Mouse (Mus musculus) neural tube, embryonic 11.5 days (tissue): Measurements from ENCODE around the gene Il17d. TPM values are rescaled to one million over a fixed set of nuclear protein-coding genes. Genes with fewer than 3 reads are reported as not detected.
A peak's percentile ranks its signal among the peaks of the same experiment; 100 is the strongest.

Experiments used
- ATAC-seq: fragments of 200-750 bp; cut with Nextera tagmentation; 2 replicates; pipeline ENCODE4 v1.8.0; 2017; ENCODE audit warnings: moderate number of reproducible peaks, mild to moderate bottlenecking, moderate TSS enrichment, moderate library complexity; ENCODE audit not compliant: insufficient read depth, low FRiP score, low TSS enrichment
- DNase-seq: peaks from one replicate; pipeline ENCODE4 v3.0.0-alpha.2; 2015; ENCODE audit warnings: low spot score
- H3K27ac ChIP-seq: fragments of 300-500 bp; sonication (generic); 2 replicates; pipeline ENCODE4 v1.5.1; 2014; ENCODE audit warnings: low read depth, mild to moderate bottlenecking, low read length
- H3K27me3 ChIP-seq: fragments of 300-500 bp; sonication (generic); 2 replicates; pipeline ENCODE4 v1.6.1; 2014; ENCODE audit warnings: mild to moderate bottlenecking, low read length, mixed read lengths; ENCODE audit not compliant: control insufficient read depth, insufficient read depth
- H3K36me3 ChIP-seq: fragments of 300-500 bp; sonication (generic); 2 replicates; pipeline ENCODE4 v1.6.1; 2014; ENCODE audit warnings: mild to moderate bottlenecking, low read length, moderate library complexity, mixed read lengths; ENCODE audit not compliant: control insufficient read depth, insufficient read depth
- H3K4me1 ChIP-seq: fragments of 300-500 bp; sonication (generic); 2 replicates; pipeline ENCODE4 v1.6.1; 2014; ENCODE audit warnings: low read length, mixed read lengths; ENCODE audit not compliant: control insufficient read depth, insufficient read depth
- H3K4me2 ChIP-seq: fragments of 300-500 bp; sonication (generic); 2 replicates; pipeline ENCODE4 v1.6.1; 2014; ENCODE audit warnings: low read depth, mild to moderate bottlenecking, moderate library complexity
- H3K4me3 ChIP-seq: fragments of 300-500 bp; sonication (generic); 2 replicates; pipeline ENCODE4 v1.5.1; 2014; ENCODE audit warnings: low read depth, low read length
- H3K9ac ChIP-seq: fragments of 300-500 bp; sonication (generic); 2 replicates; pipeline ENCODE4 v1.6.1; 2014; ENCODE audit warnings: mild to moderate bottlenecking, low read length
- H3K9me3 ChIP-seq: fragments of 300-500 bp; sonication (generic); 2 replicates; pipeline ENCODE4 v1.6.1; 2016; ENCODE audit warnings: low read length; ENCODE audit not compliant: control insufficient read depth
- WGBS: fragments of 180-500 bp; shearing (Covaris S2); extraction: QIAGEN DNeasy Blood & Tissue Kit; methylation state at CpG from one replicate; pipeline ENCODE4 v1.1.7; 2014; 5-methylcytosine and 5-hydroxymethylcytosine counted together
- polyA plus RNA-seq: library from polyadenylated mRNA; unstranded; fragments of >200 nt; fragmentation: Nextera tagmentation; extraction: Ambion mirVana; gene quantifications from 2 replicates; pipeline ENCODE4 v1.2.1, GENCODE M21; 2014

Gene Il17d
- polyA plus RNA-seq, result 0.48 and 1.7 TPM in 2 replicates

DNA sequence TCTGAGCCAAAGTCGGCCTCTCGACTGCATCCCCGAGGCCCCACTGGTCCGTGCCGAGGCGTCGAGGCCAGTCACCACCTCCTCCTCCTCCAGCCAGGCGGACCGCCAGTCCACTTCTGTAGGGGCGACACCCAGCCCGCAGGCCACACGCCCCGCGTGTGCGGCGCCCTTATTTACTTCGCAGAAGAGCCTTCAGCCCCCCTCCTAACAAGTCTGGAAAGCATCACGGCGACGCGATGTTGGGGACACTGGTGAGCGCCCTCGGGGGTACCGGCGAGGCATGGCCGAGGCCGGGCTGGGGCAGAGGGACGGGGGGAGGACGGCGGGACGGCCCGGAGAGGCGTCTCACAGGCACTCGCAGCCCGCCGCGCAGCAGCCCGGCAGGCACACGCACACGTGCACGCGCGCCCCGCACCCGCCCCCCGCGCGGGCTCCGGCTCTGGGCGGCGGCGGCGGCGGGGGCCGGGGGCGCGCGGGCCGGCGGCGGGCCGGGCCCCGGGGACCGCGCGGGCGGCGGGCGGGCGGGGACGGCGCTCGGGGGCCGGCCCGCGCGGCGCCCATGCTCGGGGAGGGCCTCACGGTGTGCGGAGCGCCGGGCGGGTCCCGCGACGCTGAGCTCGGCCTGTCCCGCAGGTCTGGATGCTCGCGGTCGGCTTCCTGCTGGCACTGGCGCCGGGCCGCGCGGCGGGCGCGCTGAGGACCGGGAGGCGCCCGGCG is at the start of gene Il17d:
Il17d (plus strand) TSS at position 107 of the 717 bp plus-strand sequence.
- Histone ChIP-seq H3K9me3 (no peaks in the 10 kb centered on the region), H3K9ac (peak within 1 kb of the TSS; percentile 64), H3K36me3 (no peaks in the 10 kb centered on the region), H3K4me3 (peak within 1 kb of the TSS; percentile 72), H3K27ac (no peak within 1 kb of the TSS), H3K27me3 (peaks cover 7% of the 10 kb centered on the region), H3K4me2 (peak within 1 kb of the TSS; percentile 75), H3K4me1 (0 out of 2 replicates have a peak, but pooled peaks cover 6% of the 10 kb centered on the region)
- ATAC-seq (peak; percentile 67; the same call in 1 of the 2 replicates), DNase-seq (peak; percentile 54)
- under 1% methylated on average over 27 of the region's 104 CpGs for WGBS

DNA sequence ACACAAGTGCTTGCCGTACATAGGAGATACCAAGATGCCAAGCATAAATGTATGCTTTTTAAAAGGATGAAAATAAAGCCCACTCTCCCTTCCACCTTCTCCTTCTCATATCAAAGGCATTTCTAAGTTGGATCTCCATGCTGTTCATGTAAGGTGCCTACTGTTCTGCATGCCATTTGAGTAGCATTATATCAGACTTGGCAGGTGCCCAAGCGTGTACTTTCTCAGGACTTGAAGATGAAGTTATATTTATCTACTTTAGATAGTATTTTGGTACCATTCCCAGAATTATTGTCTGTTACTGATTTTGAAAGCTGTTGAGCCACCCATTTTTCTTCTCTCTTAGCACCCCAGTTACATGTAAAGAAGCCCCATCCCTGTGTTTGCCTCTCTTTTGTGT is 49.5 kb upstream of the Il17d start:
- ATAC-seq (no peak), DNase-seq (no peak)
- no peak overlapping the region for H3K4me3 ChIP-seq
- H3K27me3 ChIP-seq, result no peaks in the 10 kb centered on the region
- H3K9me3 ChIP-seq, result no peaks in the 10 kb centered on the region
- no peaks in the 10 kb centered on the region for H3K36me3 ChIP-seq
- no peak overlapping the region for H3K27ac ChIP-seq
- WGBS, result 86% methylated on average over 2 of the region's 2 CpGs
- no peak overlapping the region for H3K9ac ChIP-seq
- no peaks in the 10 kb centered on the region for H3K4me1 ChIP-seq
- no peak overlapping the region for H3K4me2 ChIP-seq

DNA sequence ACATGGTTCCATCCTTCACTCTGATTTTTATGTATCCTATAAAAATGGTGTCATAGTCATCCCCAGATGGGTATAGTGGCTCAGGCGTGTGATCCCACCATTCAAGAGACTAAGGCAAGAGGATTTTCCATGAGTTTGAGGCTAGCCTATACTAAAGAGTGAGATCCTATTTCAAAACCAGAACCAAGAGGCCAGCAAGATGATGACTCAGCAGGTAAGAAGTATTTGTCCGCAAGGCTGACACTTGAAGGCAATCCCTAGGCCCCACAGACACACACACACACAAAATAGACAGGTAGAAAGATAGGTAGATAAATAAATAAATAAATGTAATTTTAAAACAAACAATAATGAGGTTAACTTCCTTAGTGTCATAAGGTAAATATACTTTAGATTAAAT is 42.3 kb upstream of the Il17d start:
- Histone ChIP-seq H3K9me3 (no peaks in the 10 kb centered on the region), H3K9ac (no peak overlapping the region), H3K4me1 (no peaks in the 10 kb centered on the region), H3K4me3 (no peak overlapping the region), H3K36me3 (no peaks in the 10 kb centered on the region), H3K4me2 (no peak overlapping the region), H3K27me3 (no peaks in the 10 kb centered on the region), H3K27ac (no peak overlapping the region)
- 91% methylated on average over 2 of the region's 2 CpGs for WGBS
- ATAC-seq (no peak), DNase-seq (no peak)

DNA sequence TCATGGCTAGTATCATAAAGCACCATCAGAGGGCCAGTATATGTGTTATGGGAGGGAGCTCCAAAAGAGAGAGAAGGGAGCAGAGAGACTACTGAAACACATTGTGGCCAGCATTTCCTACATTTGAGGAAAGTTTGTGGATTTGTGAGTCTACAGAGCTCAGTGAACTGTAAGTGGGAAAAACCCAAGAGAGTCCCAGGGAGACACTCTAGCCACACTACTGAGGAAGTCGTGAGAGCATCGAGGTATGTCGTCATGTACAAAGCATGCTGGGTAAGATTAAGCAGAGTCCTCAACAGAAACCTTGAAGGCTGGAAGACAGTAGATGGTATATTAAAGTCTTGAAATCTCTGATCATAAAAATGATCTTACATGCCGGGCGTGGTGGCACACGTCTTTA is 40.4 kb upstream of the Il17d start:
- Histone ChIP-seq H3K4me2 (no peak overlapping the region), H3K4me3 (no peak overlapping the region), H3K9ac (no peak overlapping the region), H3K36me3 (no peaks in the 10 kb centered on the region), H3K4me1 (no peaks in the 10 kb centered on the region), H3K27ac (no peak overlapping the region), H3K27me3 (no peaks in the 10 kb centered on the region), H3K9me3 (no peaks in the 10 kb centered on the region)
- WGBS, result 93% methylated on average over 6 of the region's 6 CpGs
- no peak for DNase-seq
- ATAC-seq, result no peak

DNA sequence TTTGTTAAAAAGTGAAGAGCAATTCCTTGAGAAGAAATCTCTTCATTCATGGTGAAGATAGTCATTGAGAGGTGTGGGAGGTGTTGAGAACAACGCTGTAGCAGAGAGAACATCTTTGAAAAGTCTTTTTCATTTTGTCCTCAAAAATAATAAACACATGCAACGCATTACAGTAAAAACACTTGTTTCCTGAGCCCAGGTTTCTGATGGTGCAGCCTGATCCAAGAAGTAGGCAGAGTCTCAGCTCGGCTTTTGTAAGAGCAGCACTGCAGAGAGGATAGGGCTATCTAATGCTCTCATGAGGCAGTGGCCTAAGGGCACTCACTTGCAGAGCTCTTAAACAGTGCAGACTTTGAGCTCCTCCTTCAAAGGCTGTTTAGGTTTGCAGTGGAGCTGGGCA is 34.9 kb upstream of the Il17d start:
- WGBS, result 88% methylated on average over 3 of the region's 3 CpGs
- H3K9ac ChIP-seq, result no peak overlapping the region
- H3K4me1 ChIP-seq, result no peaks in the 10 kb centered on the region

DNA sequence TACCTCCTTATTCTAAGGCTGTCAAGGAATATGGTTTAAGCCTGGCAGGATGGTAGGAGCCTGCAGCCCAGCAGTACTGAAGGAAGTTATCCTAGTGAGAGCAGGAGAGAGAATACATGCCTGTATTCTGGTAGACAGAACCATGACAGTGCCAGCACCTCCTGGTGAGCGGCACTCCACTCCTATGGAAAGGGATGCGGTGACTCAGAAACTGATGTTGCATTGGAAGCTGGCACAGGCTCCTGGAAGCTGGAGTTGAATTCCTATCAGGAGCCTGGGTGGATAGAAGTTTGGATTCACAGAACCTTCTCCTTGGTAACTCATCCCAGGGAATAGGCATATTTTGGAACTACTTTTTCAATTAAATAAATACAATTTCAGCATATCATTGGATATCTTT is 30.7 kb upstream of the Il17d start:
- H3K9me3 ChIP-seq, result no peaks in the 10 kb centered on the region
- H3K4me1 ChIP-seq, result no peaks in the 10 kb centered on the region
- no peak for ATAC-seq
- H3K4me2 ChIP-seq, result no peak overlapping the region
- DNase-seq, result no peak
- no peaks in the 10 kb centered on the region for H3K36me3 ChIP-seq
- no peak overlapping the region for H3K27ac ChIP-seq
- H3K9ac ChIP-seq, result no peak overlapping the region
- H3K4me3 ChIP-seq, result no peak overlapping the region
- H3K27me3 ChIP-seq, result no peaks in the 10 kb centered on the region
- 96% methylated on average over 2 of the region's 2 CpGs for WGBS

More for the DNA sequence above, 34.9 kb upstream of the Il17d start:
- Histone ChIP-seq H3K36me3 (no peaks in the 10 kb centered on the region), H3K9me3 (no peaks in the 10 kb centered on the region), H3K27me3 (no peaks in the 10 kb centered on the region), H3K4me2 (no peak overlapping the region), H3K4me3 (no peak overlapping the region), H3K27ac (no peak overlapping the region)
- ATAC-seq, result no peak
- no peak for DNase-seq

DNA sequence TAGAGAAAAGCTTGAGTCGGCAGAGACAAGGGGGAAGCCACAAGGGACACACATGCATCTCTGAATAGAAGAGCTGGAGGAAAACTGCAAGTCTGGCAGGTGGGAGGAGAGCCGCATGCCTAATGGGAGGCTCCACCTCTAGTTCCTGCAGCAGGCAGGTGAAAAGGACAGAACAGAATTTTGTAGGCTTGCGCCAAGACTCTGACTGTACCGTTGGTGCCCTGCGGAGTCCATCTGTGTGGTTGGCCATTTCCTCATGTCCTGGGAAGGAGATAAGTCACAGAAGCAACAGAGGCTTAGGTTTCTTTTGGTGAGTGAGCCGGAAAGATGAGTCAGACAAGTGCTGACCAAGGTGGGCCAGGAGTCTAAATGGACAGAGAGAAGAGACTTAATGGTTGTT is 20.8 kb upstream of the Il17d start:
- Histone ChIP-seq H3K27ac (no peak overlapping the region), H3K4me2 (no peak overlapping the region)
- 92% methylated on average over 6 of the region's 6 CpGs for WGBS

DNA sequence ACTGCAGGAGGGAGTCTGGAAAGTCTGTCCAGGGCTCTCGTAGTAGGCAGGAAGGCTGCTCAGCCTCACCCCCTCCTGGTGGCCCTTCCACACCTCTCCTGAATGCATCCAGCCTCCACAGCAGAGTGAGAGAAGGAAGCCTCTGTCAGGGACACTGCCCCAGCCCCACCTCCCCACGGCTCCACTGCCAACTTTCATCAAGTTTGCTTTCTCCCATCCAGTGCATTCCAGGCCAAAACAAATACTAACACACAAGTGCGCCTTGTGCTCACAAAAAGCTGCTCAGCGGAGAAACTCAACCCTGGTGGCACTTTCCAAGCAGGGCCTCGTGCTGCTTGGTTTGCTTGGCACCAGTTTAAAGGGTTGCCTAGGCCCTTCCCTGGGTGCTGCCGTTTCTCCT is 15.0 kb upstream of the Il17d start:
- no peak overlapping the region for H3K4me3 ChIP-seq
- DNase-seq (no peak), ATAC-seq (no peak)
- 73% methylated on average over 6 of the region's 6 CpGs for WGBS
- H3K36me3 ChIP-seq, result no peaks in the 10 kb centered on the region; the same call in 1 of the 2 replicates
- H3K27ac ChIP-seq, result no peak overlapping the region
- no peaks in the 10 kb centered on the region for H3K4me1 ChIP-seq
- no peaks in the 10 kb centered on the region for H3K27me3 ChIP-seq
- no peak overlapping the region for H3K4me2 ChIP-seq
- no peak overlapping the region for H3K9ac ChIP-seq
- no peaks in the 10 kb centered on the region for H3K9me3 ChIP-seq

More for the DNA sequence above, 20.8 kb upstream of the Il17d start:
- Histone ChIP-seq H3K9me3 (no peaks in the 10 kb centered on the region), H3K9ac (no peak overlapping the region), H3K27me3 (no peaks in the 10 kb centered on the region), H3K4me3 (no peak overlapping the region), H3K36me3 (no peaks in the 10 kb centered on the region), H3K4me1 (no peaks in the 10 kb centered on the region)
- ATAC-seq (no peak), DNase-seq (no peak)

DNA sequence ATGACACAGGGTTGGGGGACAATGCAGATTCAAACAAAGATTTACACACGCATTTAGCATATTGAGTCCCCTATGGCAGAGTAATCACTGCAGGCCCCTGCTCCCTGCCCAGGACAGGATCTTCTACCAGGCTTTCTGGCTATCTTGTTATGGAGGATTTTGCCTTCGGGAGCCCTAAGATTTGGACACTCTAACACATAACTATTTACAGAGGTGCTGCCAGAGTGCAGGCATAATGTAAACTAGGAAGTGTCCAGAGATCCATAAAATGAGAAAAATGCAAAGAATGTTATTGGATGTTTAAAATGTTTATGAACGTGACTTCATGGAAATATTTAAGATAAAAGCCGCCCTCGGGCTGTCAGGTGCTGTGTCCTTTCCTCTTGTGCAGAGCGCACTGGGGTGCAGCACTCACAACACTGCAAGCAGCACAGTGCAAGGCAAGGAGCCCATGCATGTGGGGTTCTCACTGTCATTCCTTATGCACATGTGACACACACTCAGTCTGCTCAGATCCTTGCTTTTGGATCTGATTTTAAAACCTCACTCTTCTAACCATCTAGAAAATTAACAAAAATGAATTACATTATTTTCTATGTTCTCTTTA is 9.3 kb upstream of the Il17d start:
- Histone ChIP-seq H3K9ac (no peak overlapping the region), H3K9me3 (no peaks in the 10 kb centered on the region), H3K4me3 (no peak overlapping the region), H3K36me3 (no peaks in the 10 kb centered on the region), H3K27ac (no peak overlapping the region), H3K4me1 (no peaks in the 10 kb centered on the region), H3K27me3 (no peaks in the 10 kb centered on the region), H3K4me2 (no peak overlapping the region)
- WGBS, result 82% methylated on average over 6 of the region's 6 CpGs
- ATAC-seq (no peak), DNase-seq (no peak)
